Mouse (Mus musculus): Measurements from ENCODE around the gene Arid1a. TPM values are rescaled to one million over a fixed set of nuclear protein-coding genes. Genes with fewer than 3 reads are reported as not detected.

The Arid1a gene
- polyA plus RNA-seq (2012; fragmentation: generic; extraction: Trizol): 10 to 100 TPM in 1 of 2 experiments, 1 to 10 TPM in 1; 4.3 to 18.7 TPM

DNA sequence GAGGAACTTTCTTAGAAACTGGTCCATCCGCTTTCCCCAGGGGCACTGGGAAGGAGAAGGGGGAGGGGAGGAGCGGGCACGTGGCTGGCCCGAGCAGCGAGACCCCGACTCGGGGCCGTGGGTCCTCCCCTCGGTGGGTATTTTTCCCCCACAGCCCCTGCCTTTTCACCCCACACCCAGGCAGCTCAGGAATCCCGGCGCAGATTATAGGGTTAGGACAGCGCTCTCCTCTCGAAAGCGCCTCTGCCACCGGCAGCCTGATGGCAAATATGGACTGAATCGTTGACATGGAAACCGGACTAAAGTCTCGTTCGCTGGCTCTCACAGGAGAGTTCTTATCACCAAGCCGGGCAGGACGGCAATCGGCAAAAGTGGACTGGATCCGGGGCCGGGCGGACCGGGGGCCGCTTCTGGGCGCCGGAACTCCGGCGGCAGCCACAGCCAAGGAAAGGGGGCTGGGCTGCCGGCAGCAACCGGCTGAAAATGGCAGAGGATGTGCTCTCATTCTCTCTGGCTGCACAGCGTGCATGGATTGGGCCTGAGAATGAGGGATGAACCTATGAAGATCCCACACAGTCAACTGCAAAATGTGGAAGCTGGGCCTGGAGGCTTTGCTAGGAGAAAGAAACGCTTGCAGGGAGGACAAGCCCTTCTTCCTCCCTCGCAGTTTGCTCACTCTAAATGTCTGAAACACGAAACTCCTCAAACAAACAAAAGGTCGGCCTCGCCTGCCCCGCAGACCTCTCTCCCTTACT lies at the start of gene Arid1a:
Gene Arid1a, minus strand, starts transcription at position 256 of the 755 bp plus-strand sequence.

DNA sequence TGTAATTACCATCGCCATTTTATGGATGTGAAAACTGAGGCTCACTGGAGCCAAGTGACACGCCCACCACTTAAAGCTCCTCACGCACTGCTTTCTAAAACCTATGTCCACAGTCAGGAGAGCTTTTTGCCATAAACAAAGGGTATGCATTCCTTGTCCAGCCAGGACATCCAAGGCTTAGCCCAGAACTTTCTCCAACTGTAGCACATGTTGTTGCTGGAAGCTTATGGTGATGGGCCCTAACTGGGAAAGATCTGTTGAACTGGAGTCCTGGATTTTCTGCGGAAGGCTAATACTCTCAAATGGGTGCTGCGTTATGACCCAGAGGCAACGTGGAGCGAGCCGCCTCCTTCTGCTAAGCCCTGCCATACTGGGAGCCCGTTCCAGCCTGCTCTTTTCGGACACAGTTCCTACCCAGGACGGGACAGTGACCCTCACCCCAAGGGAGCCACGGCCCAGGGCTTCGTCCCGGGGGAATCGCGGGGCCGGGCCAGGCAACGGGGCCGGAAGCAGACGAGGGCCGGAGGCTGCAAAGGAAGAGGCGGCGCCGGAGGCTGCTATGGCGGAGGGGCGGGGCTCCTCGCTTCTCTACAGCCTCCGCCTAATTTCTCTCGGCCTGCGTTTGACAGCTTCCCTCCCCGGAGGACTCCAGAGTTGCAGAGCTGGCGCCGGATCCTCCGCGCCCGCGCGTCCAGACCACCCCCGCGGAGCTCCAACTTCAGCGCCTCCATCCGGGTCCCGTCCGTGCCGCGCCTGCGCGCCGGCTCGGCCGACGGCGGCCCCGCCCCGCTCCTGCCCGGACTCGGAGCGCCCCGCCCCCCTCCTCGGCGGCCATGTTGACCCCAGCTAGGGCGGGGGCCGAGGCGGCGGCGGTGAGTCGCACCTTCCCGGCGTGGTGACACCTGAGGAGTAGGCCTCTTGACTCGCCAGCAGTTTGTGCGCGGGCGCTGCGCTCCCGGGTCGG lies 84.4 kb downstream of the Arid1a start, which contains the start of gene Pigv:
Gene Pigv, minus strand, starts transcription at position 767 of the 964 bp plus-strand sequence.

DNA sequence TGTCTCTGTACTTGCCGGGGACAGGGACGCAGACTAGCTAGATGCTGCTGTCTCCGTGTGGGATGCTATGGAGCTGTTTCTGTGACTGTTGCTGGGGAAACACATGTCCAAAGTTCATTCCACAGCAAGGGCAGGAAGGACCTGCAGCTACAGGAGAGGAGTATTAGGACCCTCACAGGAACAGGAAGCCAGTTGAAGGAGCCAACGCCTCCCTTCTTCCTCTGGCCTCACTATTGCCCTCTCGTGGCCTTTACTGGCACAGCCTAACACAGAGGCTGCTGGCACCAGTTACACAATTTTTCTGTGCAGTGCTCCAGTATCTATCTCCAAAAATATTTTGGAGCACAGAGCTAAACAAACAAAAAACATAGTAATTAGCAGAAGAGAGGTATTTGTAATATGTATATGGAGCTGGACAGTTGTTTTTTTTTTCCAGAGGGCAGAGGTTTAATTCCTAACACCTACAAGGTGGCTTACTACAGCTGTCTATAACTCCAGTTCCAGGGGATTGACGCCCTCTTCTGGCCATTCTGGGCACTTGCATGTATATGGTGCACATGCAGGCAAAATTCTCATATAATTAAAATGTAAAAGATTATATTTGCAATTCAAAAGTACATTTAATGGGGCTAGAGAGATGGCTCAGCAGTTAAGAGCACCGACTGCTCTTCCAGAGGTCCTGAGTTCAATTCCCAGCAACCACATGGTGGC lies 106.4 kb downstream of the Arid1a start, which contains the start of gene Zdhhc18:
Gene Zdhhc18, minus strand, starts transcription at position 166 of the 711 bp plus-strand sequence.

Other genes with a start within 250 kb of the Arid1a start
- under 1 TPM in 1 of 2 experiments, not detected in 1; 0.07 TPM for gene Kdf1, start 237.8 kb downstream of the Arid1a start, polyA plus RNA-seq (2012; fragmentation: generic; extraction: Trizol)
- gene Nudc, start 210.8 kb downstream of the Arid1a start, polyA plus RNA-seq (2012; fragmentation: generic; extraction: Trizol): 100 to 1,000 TPM; 131 TPM
- not detected for gene Nr0b2, start 203.4 kb downstream of the Arid1a start, polyA plus RNA-seq (2012; fragmentation: generic; extraction: Trizol)
- 1 to 10 TPM; 3.6 to 6.5 TPM for gene Gpatch3, start 182.0 kb downstream of the Arid1a start, polyA plus RNA-seq (2012; fragmentation: generic; extraction: Trizol)
- gene Gpn2, start 172.4 kb downstream of the Arid1a start, polyA plus RNA-seq (2012; fragmentation: generic; extraction: Trizol): 10 to 100 TPM; 15.3 to 16.3 TPM
- 1 to 10 TPM in 1 of 2 experiments, under 1 TPM in 1; 0.21 to 1.9 TPM for gene Sfn, start 154.6 kb downstream of the Arid1a start, polyA plus RNA-seq (2012; fragmentation: generic; extraction: Trizol)
- gene Zdhhc18, start 106.6 kb downstream of the Arid1a start, polyA plus RNA-seq (2012; fragmentation: generic; extraction: Trizol): 10 to 100 TPM in 1 of 2 experiments, 1 to 10 TPM in 1; 7.5 to 15.8 TPM
- gene Pigv, start 84.1 kb downstream of the Arid1a start, polyA plus RNA-seq (2012; fragmentation: generic; extraction: Trizol): 10 to 100 TPM in 1 of 2 experiments, 1 to 10 TPM in 1; 5.1 to 10.3 TPM
- 1 to 10 TPM; 1.6 to 2.6 TPM for gene Rps6ka1, start 131.0 kb upstream of the Arid1a start, polyA plus RNA-seq (2012; fragmentation: generic; extraction: Trizol)
- 100 to 1,000 TPM in 1 of 2 experiments, 10 to 100 TPM in 1; 78.4 to 305 TPM for gene Hmgn2, start 211.9 kb upstream of the Arid1a start, polyA plus RNA-seq (2012; fragmentation: generic; extraction: Trizol)
- gene Dhdds, start 244.1 kb upstream of the Arid1a start, polyA plus RNA-seq (2012; fragmentation: generic; extraction: Trizol): 10 to 100 TPM; 29.7 to 30.1 TPM

All from C3H10T1/2 (cell line).